Mouse (Mus musculus): ENCODE data around the gene Rpn1. TPM values are rescaled to one million over a fixed set of nuclear protein-coding genes. Genes with fewer than 3 reads are reported as not detected.
A peak's percentile ranks its signal among the peaks of the same experiment; 100 is the strongest.
"Not testable (repeated sequence)": the region's sequence is repeated elsewhere in the genome, so short reads cannot be mapped to it uniquely, and the experiment has no call there.

Gene Rpn1
- polyA plus RNA-seq, 1 experiment from 2014 or later = 345 TPM

- Histone ChIP-seq H3K4me2 (peak overlapping the region; percentile 53), H3K4me3 (no peak overlapping the region), H3K9ac (0 out of 2 replicates have a peak overlapping the region, but pooled peaks have one; percentile 32), H3K27ac (no peak overlapping the region), H3K36me3 (no peaks in the 10 kb centered on the region), H3K9me3 (no peaks in the 10 kb centered on the region; the same call in 1 of the 2 replicates), H3K4me1 (peaks cover 17% of the 10 kb centered on the region), H3K27me3 (no peaks in the 10 kb centered on the region)
- ATAC-seq (ENCODE audit: insufficient number of reproducible peaks, insufficient read depth, low FRiP score, low TSS enrichment, low read depth) = no peak
- 40% methylated on average over 11 of the region's 11 CpGs for WGBS
Measured at GRCm38 (mm10) chr6:88123150-88123857, 39.0 kb downstream of the Rpn1 start.

- 3% methylated on average over 9 of the region's 9 CpGs for WGBS
- H3K36me3 ChIP-seq = no peaks in the 10 kb centered on the region
- peak; percentile 73; the same call in 1 of the 2 replicates for ATAC-seq (ENCODE audit: insufficient number of reproducible peaks, insufficient read depth, low FRiP score, low TSS enrichment, low read depth)
- H3K27ac ChIP-seq = no peak overlapping the region
- peak overlapping the region; percentile 53 for H3K4me2 ChIP-seq
- no peaks in the 10 kb centered on the region; the same call in 1 of the 2 replicates for H3K9me3 ChIP-seq
- H3K4me1 ChIP-seq = peaks cover 17% of the 10 kb centered on the region
- H3K4me3 ChIP-seq = no peak overlapping the region
- 0 out of 2 replicates have a peak overlapping the region, but pooled peaks have one; percentile 32 for H3K9ac ChIP-seq
- H3K27me3 ChIP-seq = no peaks in the 10 kb centered on the region
Measured at GRCm38 (mm10) chr6:88123858-88124261, 39.6 kb downstream of the Rpn1 start.

GRCm38 (mm10) chr6:88124551-88124950 lies 40.3 kb downstream of the Rpn1 start:
- no peak for ATAC-seq (ENCODE audit: insufficient number of reproducible peaks, insufficient read depth, low FRiP score, low TSS enrichment, low read depth)
- Histone ChIP-seq H3K9me3 (no peaks in the 10 kb centered on the region), H3K36me3 (no peaks in the 10 kb centered on the region), H3K4me1 (peaks cover 17% of the 10 kb centered on the region), H3K4me3 (no peak overlapping the region), H3K4me2 (no peak overlapping the region), H3K9ac (no peak overlapping the region), H3K27me3 (no peaks in the 10 kb centered on the region), H3K27ac (no peak overlapping the region)
- WGBS = 62% methylated on average over 4 of the region's 4 CpGs

- peaks cover 17% of the 10 kb centered on the region for H3K4me1 ChIP-seq
- 86% methylated on average over 10 of the region's 10 CpGs for WGBS
- not testable (repeated sequence) for H3K9me3 ChIP-seq; H3K4me2 ChIP-seq; H3K27ac ChIP-seq; H3K9ac ChIP-seq; H3K27me3 ChIP-seq; ATAC-seq (ENCODE audit: insufficient number of reproducible peaks, insufficient read depth, low FRiP score, low TSS enrichment, low read depth); H3K4me3 ChIP-seq; H3K36me3 ChIP-seq
Measured at GRCm38 (mm10) chr6:88125815-88126214, 41.5 kb downstream of the Rpn1 start.

- no peaks in the 10 kb centered on the region for H3K9me3 ChIP-seq
- ATAC-seq (ENCODE audit: insufficient number of reproducible peaks, insufficient read depth, low FRiP score, low TSS enrichment, low read depth) = no peak
- H3K36me3 ChIP-seq = no peaks in the 10 kb centered on the region
- peaks cover 25% of the 10 kb centered on the region for H3K4me1 ChIP-seq
- H3K27me3 ChIP-seq = peaks cover 12% of the 10 kb centered on the region
- 40% methylated on average over 5 of the region's 5 CpGs for WGBS
- peak overlapping the region; percentile 50; the same call in 1 of the 2 replicates for H3K4me2 ChIP-seq
- H3K4me3 ChIP-seq = no peak overlapping the region
- no peak overlapping the region for H3K27ac ChIP-seq
- H3K9ac ChIP-seq = peak overlapping the region; percentile 58; the same call in 1 of the 2 replicates
Measured at GRCm38 (mm10) chr6:88131521-88131920, 47.2 kb downstream of the Rpn1 start.

- Histone ChIP-seq H3K27me3 (peaks cover 12% of the 10 kb centered on the region), H3K9ac (peak overlapping the region; percentile 58), H3K4me3 (no peak overlapping the region), H3K4me2 (peak overlapping the region; percentile 50), H3K4me1 (peaks cover 30% of the 10 kb centered on the region), H3K36me3 (no peaks in the 10 kb centered on the region), H3K9me3 (no peaks in the 10 kb centered on the region), H3K27ac (no peak overlapping the region)
- WGBS = 2% methylated on average over 17 of the region's 17 CpGs
- no peak for ATAC-seq (ENCODE audit: insufficient number of reproducible peaks, insufficient read depth, low FRiP score, low TSS enrichment, low read depth)
Measured at GRCm38 (mm10) chr6:88132051-88132450, 47.8 kb downstream of the Rpn1 start.

GRCm38 (mm10) chr6:88133061-88133460 lies 48.8 kb downstream of the Rpn1 start:
- WGBS = 84% methylated on average over 6 of the region's 6 CpGs

GRCm38 (mm10) chr6:88133878-88134277 lies 49.6 kb downstream of the Rpn1 start:
- ATAC-seq (ENCODE audit: insufficient number of reproducible peaks, insufficient read depth, low FRiP score, low TSS enrichment, low read depth) = no peak
- Histone ChIP-seq H3K27ac (no peak overlapping the region), H3K27me3 (peaks cover 12% of the 10 kb centered on the region), H3K4me3 (no peak overlapping the region), H3K4me2 (no peak overlapping the region), H3K9ac (no peak overlapping the region), H3K4me1 (peaks cover 30% of the 10 kb centered on the region), H3K36me3 (no peaks in the 10 kb centered on the region), H3K9me3 (no peaks in the 10 kb centered on the region)
- 54% methylated on average over 6 of the region's 6 CpGs for WGBS

More at GRCm38 (mm10) chr6:88133061-88133460, 48.8 kb downstream of the Rpn1 start:
- ATAC-seq (ENCODE audit: insufficient number of reproducible peaks, insufficient read depth, low FRiP score, low TSS enrichment, low read depth) = no peak
- peaks cover 30% of the 10 kb centered on the region for H3K4me1 ChIP-seq
- H3K9ac ChIP-seq = no peak overlapping the region
- no peak overlapping the region for H3K27ac ChIP-seq
- no peak overlapping the region for H3K4me3 ChIP-seq
- H3K9me3 ChIP-seq = no peaks in the 10 kb centered on the region
- H3K27me3 ChIP-seq = peaks cover 12% of the 10 kb centered on the region
- no peak overlapping the region for H3K4me2 ChIP-seq
- no peaks in the 10 kb centered on the region for H3K36me3 ChIP-seq

- no peaks in the 10 kb centered on the region for H3K9me3 ChIP-seq
- peaks cover 12% of the 10 kb centered on the region for H3K27me3 ChIP-seq
- H3K4me2 ChIP-seq = peak overlapping the region; percentile 58
- peak overlapping the region; percentile 34 for H3K4me3 ChIP-seq
- peak overlapping the region; percentile 54; the same call in 1 of the 2 replicates for H3K9ac ChIP-seq
- H3K4me1 ChIP-seq = peaks cover 30% of the 10 kb centered on the region
- WGBS = 30% methylated on average over 15 of the region's 15 CpGs
- H3K36me3 ChIP-seq = no peaks in the 10 kb centered on the region
- ATAC-seq (ENCODE audit: insufficient number of reproducible peaks, insufficient read depth, low FRiP score, low TSS enrichment, low read depth) = no peak
- no peak overlapping the region for H3K27ac ChIP-seq
Measured at GRCm38 (mm10) chr6:88136201-88136631, 51.9 kb downstream of the Rpn1 start.

GRCm38 (mm10) chr6:88138485-88138884 lies 54.2 kb downstream of the Rpn1 start:
- peaks cover 7% of the 10 kb centered on the region for H3K27me3 ChIP-seq
- no peaks in the 10 kb centered on the region for H3K9me3 ChIP-seq
- no peak overlapping the region for H3K9ac ChIP-seq
- peaks cover 19% of the 10 kb centered on the region for H3K4me1 ChIP-seq
- WGBS = 79% methylated on average over 3 of the region's 3 CpGs
- no peak overlapping the region for H3K27ac ChIP-seq
- H3K36me3 ChIP-seq = no peaks in the 10 kb centered on the region
- ATAC-seq (ENCODE audit: insufficient number of reproducible peaks, insufficient read depth, low FRiP score, low TSS enrichment, low read depth) = no peak
- no peak overlapping the region for H3K4me3 ChIP-seq
- no peak overlapping the region for H3K4me2 ChIP-seq

- WGBS = 57% methylated on average over 8 of the region's 8 CpGs
- Histone ChIP-seq H3K4me2 (no peak overlapping the region), H3K9me3 (no peaks in the 10 kb centered on the region), H3K36me3 (no peaks in the 10 kb centered on the region), H3K4me1 (peaks cover 13% of the 10 kb centered on the region), H3K27ac (no peak overlapping the region), H3K9ac (no peak overlapping the region), H3K4me3 (no peak overlapping the region), H3K27me3 (peaks cover 7% of the 10 kb centered on the region)
- ATAC-seq (ENCODE audit: insufficient number of reproducible peaks, insufficient read depth, low FRiP score, low TSS enrichment, low read depth) = no peak
Measured at GRCm38 (mm10) chr6:88140264-88140663, 56.0 kb downstream of the Rpn1 start.

- no peak overlapping the region for H3K4me2 ChIP-seq
- H3K9me3 ChIP-seq = no peaks in the 10 kb centered on the region
- H3K9ac ChIP-seq = no peak overlapping the region
- peaks cover 10% of the 10 kb centered on the region for H3K4me1 ChIP-seq
- H3K27me3 ChIP-seq = no peaks in the 10 kb centered on the region
- no peak overlapping the region for H3K27ac ChIP-seq
- no peaks in the 10 kb centered on the region for H3K36me3 ChIP-seq
- ATAC-seq (ENCODE audit: insufficient number of reproducible peaks, insufficient read depth, low FRiP score, low TSS enrichment, low read depth) = no peak
- no peak overlapping the region for H3K4me3 ChIP-seq
- 68% methylated on average over 4 of the region's 4 CpGs for WGBS
Measured at GRCm38 (mm10) chr6:88145793-88146192, 61.5 kb downstream of the Rpn1 start.
